Mouse (Mus musculus) E14TG2a.4 (cell line): ENCODE results near the gene Serpine2.

Source experiments
- CTCF ChIP-seq: conservative IDR thresholded peaks from 2 replicates; pipeline ENCODE4 v1.5.1; 2014; ENCODE audit warnings: low read length
- NANOG ChIP-seq: IDR thresholded peaks from 2 replicates; pipeline ENCODE4 v1.6.1; 2014; ENCODE audit warnings: borderline replicate concordance, low read length, mixed read lengths

GRCm38 (mm10) chr1:79859975-79860374, 1.0 kb downstream of the Serpine2 start:
- TF ChIP-seq CTCF (no peak), NANOG (no peak)
